Mouse (Mus musculus): ENCODE results near the gene Apoc3. TPM values are rescaled to one million over a fixed set of nuclear protein-coding genes. Genes with fewer than 3 reads are reported as not detected.
A peak's percentile ranks its signal among the peaks of the same experiment; 100 is the strongest.

Gene Apoc3
- polyA plus RNA-seq, 1 experiment from 2014 or later = not detected

DNA sequence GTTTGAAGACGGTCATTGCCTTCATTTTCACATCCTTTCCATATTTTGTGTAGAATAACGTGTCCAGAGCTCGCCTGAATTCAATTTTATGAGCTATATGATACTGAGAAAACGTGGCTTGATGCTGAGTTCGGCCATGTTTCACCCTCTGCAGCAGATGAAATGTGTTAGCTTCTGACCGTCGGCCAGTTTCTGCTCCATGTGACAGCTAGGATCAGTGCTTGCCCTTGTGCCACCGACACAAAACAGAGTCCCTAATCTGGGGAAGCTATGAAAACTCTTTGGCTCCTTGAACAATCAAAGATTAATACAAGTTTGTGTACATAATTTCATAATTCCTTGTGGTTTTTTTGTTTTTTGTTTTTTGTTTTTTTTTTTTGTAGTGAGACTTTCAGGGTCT lies 44.2 kb downstream of the Apoc3 start:
- no peaks in the 10 kb centered on the region for H3K27me3 ChIP-seq
- 0 out of 2 replicates have a peak, but pooled peaks cover 2% of the 10 kb centered on the region for H3K4me1 ChIP-seq
- H3K4me3 ChIP-seq = no peak overlapping the region
- peak overlapping the region; percentile 28; the same call in 1 of the 2 replicates for H3K27ac ChIP-seq
- H3K9ac ChIP-seq = no peak overlapping the region
- peaks cover 26% of the 10 kb centered on the region for H3K36me3 ChIP-seq
- no peak for ATAC-seq (ENCODE audit: insufficient number of reproducible peaks, low FRiP score, low TSS enrichment, low read depth)
- no peaks in the 10 kb centered on the region for H3K9me3 ChIP-seq
- 42% methylated on average over 8 of the region's 8 CpGs for WGBS
- no peak overlapping the region for H3K4me2 ChIP-seq

DNA sequence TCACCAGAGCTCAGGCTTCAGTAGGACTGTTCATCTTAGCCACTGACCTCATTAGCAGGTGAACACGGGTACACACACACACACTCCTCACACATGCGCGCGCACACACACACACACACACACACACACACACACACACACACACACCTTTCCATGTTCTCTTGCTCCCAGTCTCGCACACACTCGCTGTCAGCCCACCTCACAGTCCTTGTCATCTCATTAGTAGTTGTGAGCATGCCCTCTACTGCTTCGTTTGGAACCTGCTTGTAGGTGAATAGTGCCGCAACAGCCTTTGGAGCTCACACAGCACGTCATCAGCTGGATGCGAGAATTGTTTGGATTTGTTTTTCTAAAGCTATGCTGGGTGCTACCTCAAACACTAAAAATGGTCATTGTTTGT lies 46.1 kb downstream of the Apoc3 start:
- no peak overlapping the region for H3K9ac ChIP-seq
- peaks cover 8% of the 10 kb centered on the region for H3K36me3 ChIP-seq
- H3K4me2 ChIP-seq = no peak overlapping the region
- H3K27me3 ChIP-seq = no peaks in the 10 kb centered on the region
- WGBS = 78% methylated on average over 10 of the region's 10 CpGs
- no peaks in the 10 kb centered on the region for H3K9me3 ChIP-seq
- H3K27ac ChIP-seq = no peak overlapping the region
- H3K4me3 ChIP-seq = no peak overlapping the region
- no peak for ATAC-seq (ENCODE audit: insufficient number of reproducible peaks, low FRiP score, low TSS enrichment, low read depth)
- H3K4me1 ChIP-seq = peaks cover 2% of the 10 kb centered on the region; the same call in 1 of the 2 replicates

DNA sequence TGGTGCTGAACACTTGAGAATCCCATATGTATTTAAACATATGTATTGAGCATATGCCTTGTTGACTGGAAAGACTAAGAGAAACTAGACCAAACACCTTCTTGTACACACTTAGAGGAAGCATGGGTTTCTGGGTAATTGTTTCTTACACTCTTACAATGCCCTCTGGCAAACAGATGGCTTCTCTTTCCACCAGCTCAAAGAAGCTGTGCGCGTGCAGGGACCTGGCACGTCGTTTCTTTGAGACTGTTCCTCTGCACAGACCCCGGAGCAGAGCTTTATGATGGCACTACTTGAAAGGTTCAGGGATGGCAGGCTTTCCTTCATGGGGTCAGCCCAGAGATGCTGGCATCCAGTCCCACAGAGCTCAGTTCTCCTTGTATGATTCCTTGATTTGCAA lies 46.5 kb downstream of the Apoc3 start:
- 24% methylated on average over 5 of the region's 5 CpGs for WGBS
- Histone ChIP-seq H3K36me3 (peaks cover 4% of the 10 kb centered on the region; the same call in 1 of the 2 replicates), H3K4me2 (no peak overlapping the region), H3K4me1 (peaks cover 2% of the 10 kb centered on the region; the same call in 1 of the 2 replicates), H3K9me3 (no peaks in the 10 kb centered on the region), H3K27me3 (no peaks in the 10 kb centered on the region), H3K9ac (no peak overlapping the region), H3K27ac (no peak overlapping the region), H3K4me3 (no peak overlapping the region)
- ATAC-seq (ENCODE audit: insufficient number of reproducible peaks, low FRiP score, low TSS enrichment, low read depth) = no peak

DNA sequence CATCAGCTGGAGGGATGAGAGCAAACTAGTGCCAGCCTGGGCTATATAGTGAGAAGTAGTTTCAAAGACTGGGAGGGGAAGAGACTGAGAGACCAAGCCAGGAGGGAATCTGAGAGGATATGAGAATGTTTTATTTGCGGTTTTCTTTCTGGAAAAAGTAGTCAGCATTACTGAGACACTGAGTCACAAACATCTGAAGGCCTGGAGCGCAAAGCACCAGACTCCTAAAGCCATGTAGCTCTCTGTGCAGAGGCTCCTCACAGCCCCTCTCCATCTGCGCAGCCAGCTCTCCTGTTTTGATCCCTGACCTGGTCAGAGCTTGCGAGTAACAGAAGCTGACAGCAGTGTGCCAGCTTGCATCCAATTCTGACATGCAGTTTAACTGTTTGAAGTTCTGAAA lies 47.1 kb downstream of the Apoc3 start:
- peaks cover 2% of the 10 kb centered on the region; the same call in 1 of the 2 replicates for H3K4me1 ChIP-seq
- no peaks in the 10 kb centered on the region for H3K27me3 ChIP-seq
- H3K9ac ChIP-seq = no peak overlapping the region
- no peak overlapping the region for H3K4me3 ChIP-seq
- ATAC-seq (ENCODE audit: insufficient number of reproducible peaks, low FRiP score, low TSS enrichment, low read depth) = no peak
- H3K27ac ChIP-seq = 0 out of 2 replicates have a peak overlapping the region, but pooled peaks have one; percentile 38
- H3K9me3 ChIP-seq = no peaks in the 10 kb centered on the region
- 72% methylated on average over 4 of the region's 4 CpGs for WGBS
- no peak overlapping the region for H3K4me2 ChIP-seq
- peaks cover 3% of the 10 kb centered on the region; the same call in 1 of the 2 replicates for H3K36me3 ChIP-seq

DNA sequence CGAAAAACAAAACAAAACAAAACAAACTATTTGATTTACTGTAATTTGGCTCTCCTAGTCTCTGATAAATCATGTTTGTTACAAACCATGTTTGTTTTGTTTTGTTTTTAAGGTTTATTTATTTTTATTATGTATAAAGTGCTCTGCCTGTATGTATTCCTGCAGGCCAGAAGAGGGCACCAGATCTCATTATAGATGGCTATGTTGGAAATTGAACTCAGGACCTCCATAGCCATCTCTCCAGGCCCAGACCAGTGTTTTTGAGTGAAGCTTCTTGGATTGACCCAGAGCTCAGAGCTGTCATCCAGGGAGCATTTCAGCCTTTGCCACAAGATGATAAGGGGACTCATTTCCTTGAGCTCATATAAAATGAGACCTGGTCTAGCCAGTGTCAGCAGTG lies 49.0 kb downstream of the Apoc3 start:
- no peaks in the 10 kb centered on the region for H3K27me3 ChIP-seq
- no peak overlapping the region for H3K4me3 ChIP-seq
- H3K4me2 ChIP-seq = no peak overlapping the region
- H3K9ac ChIP-seq = no peak overlapping the region
- peaks cover 2% of the 10 kb centered on the region; the same call in 1 of the 2 replicates for H3K4me1 ChIP-seq
- H3K27ac ChIP-seq = no peak overlapping the region
- 88% methylated on average over 1 of the region's 1 CpGs for WGBS
- no peak for ATAC-seq (ENCODE audit: insufficient number of reproducible peaks, low FRiP score, low TSS enrichment, low read depth)
- no peaks in the 10 kb centered on the region for H3K9me3 ChIP-seq
- peaks cover 3% of the 10 kb centered on the region; the same call in 1 of the 2 replicates for H3K36me3 ChIP-seq

DNA sequence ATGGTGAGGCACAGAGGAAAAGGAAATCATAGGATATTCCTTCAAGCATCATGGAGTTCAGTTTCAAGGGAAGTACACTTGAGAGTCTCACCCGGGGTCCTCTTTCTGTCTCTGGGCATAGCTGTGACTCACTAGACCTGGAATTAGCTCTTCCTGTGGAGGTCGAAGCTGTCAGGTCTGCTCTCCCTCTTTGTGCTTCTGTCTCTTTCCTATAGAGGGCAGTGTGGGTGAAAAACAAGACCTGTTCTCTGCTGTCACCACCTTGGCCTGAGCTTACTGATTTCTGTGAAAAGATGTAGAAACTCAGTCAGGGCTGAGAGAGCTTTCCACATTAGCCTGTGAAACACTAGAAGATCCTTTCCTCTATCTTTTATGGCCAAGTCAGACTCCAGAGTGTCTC lies 50.2 kb downstream of the Apoc3 start:
- peaks cover 6% of the 10 kb centered on the region for H3K4me1 ChIP-seq
- 37% methylated on average over 2 of the region's 2 CpGs for WGBS
- peak overlapping the region; percentile 8; the same call in 1 of the 2 replicates for H3K27ac ChIP-seq
- H3K4me3 ChIP-seq = no peak overlapping the region
- peaks cover 7% of the 10 kb centered on the region for H3K36me3 ChIP-seq
- no peak overlapping the region for H3K4me2 ChIP-seq
- no peaks in the 10 kb centered on the region for H3K9me3 ChIP-seq
- H3K9ac ChIP-seq = no peak overlapping the region
- no peak for ATAC-seq (ENCODE audit: insufficient number of reproducible peaks, low FRiP score, low TSS enrichment, low read depth)
- no peaks in the 10 kb centered on the region for H3K27me3 ChIP-seq

DNA sequence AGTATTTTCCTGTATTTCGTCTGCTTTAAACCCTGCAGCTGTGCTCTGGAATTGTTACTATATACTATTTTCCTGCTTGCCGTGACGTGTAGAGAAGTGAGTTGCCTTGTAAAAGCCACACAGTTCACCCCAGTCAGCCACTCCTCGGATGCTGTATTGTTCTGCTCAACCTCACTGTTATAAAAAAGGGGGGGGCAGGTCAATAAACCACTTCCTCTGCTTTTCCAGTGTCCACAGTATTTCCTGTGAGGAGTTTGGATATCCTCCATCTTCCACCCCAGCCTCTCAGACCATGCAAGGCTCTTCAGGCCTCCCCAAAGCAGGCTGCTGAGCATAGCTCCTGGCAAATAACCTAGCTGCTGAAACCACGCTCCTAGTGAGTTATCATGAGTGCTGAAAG lies 50.9 kb downstream of the Apoc3 start:
- peak; percentile 66; the same call in 1 of the 2 replicates for ATAC-seq (ENCODE audit: insufficient number of reproducible peaks, low FRiP score, low TSS enrichment, low read depth)
- Histone ChIP-seq H3K27ac (peak overlapping the region; percentile 8; the same call in 1 of the 2 replicates), H3K27me3 (no peaks in the 10 kb centered on the region), H3K36me3 (peaks cover 7% of the 10 kb centered on the region), H3K4me3 (no peak overlapping the region), H3K9ac (no peak overlapping the region), H3K9me3 (no peaks in the 10 kb centered on the region), H3K4me2 (no peak overlapping the region), H3K4me1 (peaks cover 6% of the 10 kb centered on the region)
- 28% methylated on average over 5 of the region's 5 CpGs for whole genome bisulfite sequencing

Other genes starting within 250 kb of the Apoc3 start
- gene Pafah1b2, start 222.9 kb downstream of the Apoc3 start, polyA plus RNA-seq (2015; fragmentation: Nextera tagmentation; extraction: Ambion mirVana) = 182 and 188 TPM in 2 replicates
- 10.6 and 11.8 TPM in 2 replicates for gene Sik3, start 222.8 kb downstream of the Apoc3 start, polyA plus RNA-seq (2015; fragmentation: Nextera tagmentation; extraction: Ambion mirVana)
- gene Apoa1, start 7.1 kb downstream of the Apoc3 start, polyA plus RNA-seq (2015; fragmentation: Nextera tagmentation; extraction: Ambion mirVana) = 4.1 and 14.1 TPM in 2 replicates
- gene Apoa4, start 5.1 kb upstream of the Apoc3 start, polyA plus RNA-seq (2015; fragmentation: Nextera tagmentation; extraction: Ambion mirVana) = 0.24 TPM in 1 of 2 replicates, not detected in the other
- gene Apoa5, start 33.0 kb upstream of the Apoc3 start, polyA plus RNA-seq (2015; fragmentation: Nextera tagmentation; extraction: Ambion mirVana) = not detected in 2 replicates
- 56.6 and 60.0 TPM in 2 replicates for gene Zpr1, start 37.4 kb upstream of the Apoc3 start, polyA plus RNA-seq (2015; fragmentation: Nextera tagmentation; extraction: Ambion mirVana)
- 19.9 and 23.5 TPM in 2 replicates for gene Bud13, start 47.4 kb upstream of the Apoc3 start, polyA plus RNA-seq (2015; fragmentation: Nextera tagmentation; extraction: Ambion mirVana)
- not detected in 2 replicates for gene 4931429L15Rik, start 84.3 kb upstream of the Apoc3 start, polyA plus RNA-seq (2015; fragmentation: Nextera tagmentation; extraction: Ambion mirVana)